Mouse (Mus musculus): ENCODE measurements around the gene Pola2. TPM values are rescaled to one million over a fixed set of nuclear protein-coding genes. Genes with fewer than 3 reads are reported as not detected.

Pola2 gene
- polyA plus RNA-seq, 1 experiment from 2014 or later = 16.6 TPM

DNA sequence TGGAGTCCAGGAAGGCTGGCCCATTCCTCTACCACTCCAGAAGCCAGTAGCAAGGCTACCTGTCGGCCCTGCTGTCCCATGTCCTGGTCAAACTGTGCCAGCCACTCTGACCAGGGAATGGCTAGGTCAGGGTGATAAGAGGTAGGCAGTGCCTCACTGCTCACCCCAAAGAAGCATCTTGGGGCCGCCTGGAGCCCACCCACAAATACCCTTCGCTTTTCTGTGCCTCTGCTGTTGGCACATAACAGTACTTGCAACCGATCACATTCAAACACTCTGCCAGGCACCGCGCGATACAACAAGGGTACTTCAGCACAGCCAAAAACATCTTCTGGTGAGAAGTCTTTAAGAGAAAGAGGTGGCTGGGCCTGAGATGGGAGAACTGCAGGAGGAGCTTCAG lies 71.7 kb downstream of the Pola2 start:
- ATAC-seq (no peak), DNase-seq (ENCODE audit: low spot score) (no peak)
- no peak overlapping the region for H3K9ac ChIP-seq (replicated peaks; ENCODE audit: low read depth)

DNA sequence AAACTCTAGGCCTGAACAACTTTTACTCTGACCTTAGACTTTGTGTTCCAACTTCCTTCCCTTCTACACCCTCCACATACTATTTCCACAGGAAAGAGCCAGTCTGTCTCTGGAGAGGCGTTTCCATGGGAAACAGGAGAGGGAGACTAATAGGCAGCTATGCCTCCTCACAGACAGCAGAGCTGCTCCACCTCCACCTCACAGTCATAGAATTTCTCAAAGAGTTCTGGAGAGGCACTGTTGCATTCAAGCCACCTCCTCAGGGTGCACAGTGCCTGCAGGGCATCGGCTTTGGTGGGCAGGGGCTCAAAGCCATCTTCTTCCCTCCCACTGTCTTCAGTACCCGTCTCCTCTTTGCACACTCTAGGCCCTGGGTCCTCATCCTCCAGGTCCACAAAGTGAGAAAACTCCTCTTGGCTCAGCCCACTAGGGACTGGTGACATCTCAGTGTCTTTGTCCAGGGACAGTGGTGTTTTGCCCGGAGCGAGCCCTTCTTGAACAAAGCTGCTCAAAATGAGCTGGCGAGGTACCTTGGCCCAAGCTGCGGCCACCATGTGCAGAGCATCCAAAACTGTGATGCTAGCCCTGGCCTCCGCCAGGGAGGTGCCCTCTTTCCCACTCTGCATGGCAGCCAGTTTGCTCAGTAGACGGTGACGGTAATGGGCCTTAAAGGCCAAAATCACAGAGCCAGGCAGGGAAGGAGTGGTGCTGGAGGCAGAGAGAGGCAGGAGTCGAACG lies 72.3 kb downstream of the Pola2 start:
- Histone ChIP-seq H3K27ac (ENCODE audit: low read length) (no peak overlapping the region), H3K9me3 (ENCODE audit: low read length) (no peaks in the 10 kb centered on the region), H3K4me3 (ENCODE audit: low read depth, low read length) (no peak overlapping the region), H3K4me1 (ENCODE audit: insufficient read depth, low read depth, low read length) (peaks cover 3% of the 10 kb centered on the region; the same call in 1 of the 2 replicates), H3K36me3 (ENCODE audit: insufficient read depth, low read length) (no peaks in the 10 kb centered on the region), H3K27me3 (replicated peaks; ENCODE audit: insufficient read depth, low read length) (no peaks in the 10 kb centered on the region), H3K4me2 (replicated peaks; ENCODE audit: low read depth, low read length) (no peak overlapping the region), H3K9ac (replicated peaks; ENCODE audit: low read depth) (no peak overlapping the region)
- WGBS = 91% methylated on average over 12 of the region's 12 CpGs
- no peak for DNase-seq (ENCODE audit: low spot score)
- no peak for TF ChIP-seq EP300 (IDR thresholded peaks at IDR 0.05)
- no peak for TF ChIP-seq CTCF (IDR thresholded peaks at IDR 0.05)
- no peak for ATAC-seq

More for the DNA sequence above, 71.7 kb downstream of the Pola2 start:
- no peak overlapping the region for H3K4me2 ChIP-seq (replicated peaks; ENCODE audit: low read depth, low read length)
- no peak for TF ChIP-seq EP300 (IDR thresholded peaks at IDR 0.05)
- TF ChIP-seq CTCF (IDR thresholded peaks at IDR 0.05) = no peak
- H3K4me3 ChIP-seq (ENCODE audit: low read depth, low read length) = no peak overlapping the region
- H3K4me1 ChIP-seq (ENCODE audit: insufficient read depth, low read depth, low read length) = peaks cover 3% of the 10 kb centered on the region; the same call in 1 of the 2 replicates
- H3K36me3 ChIP-seq (ENCODE audit: insufficient read depth, low read length) = no peaks in the 10 kb centered on the region
- H3K9me3 ChIP-seq (ENCODE audit: low read length) = no peaks in the 10 kb centered on the region
- no peak overlapping the region for H3K27ac ChIP-seq (ENCODE audit: low read length)
- WGBS = 91% methylated on average over 7 of the region's 7 CpGs
- H3K27me3 ChIP-seq (replicated peaks; ENCODE audit: insufficient read depth, low read length) = no peaks in the 10 kb centered on the region

Other genes with a start within 250 kb of the Pola2 start
- 19.3 and 21.6 TPM in 2 replicates for gene Ehbp1l1, start 237.9 kb downstream of the Pola2 start, polyA plus RNA-seq (2015; fragmentation: Nextera tagmentation; extraction: Ambion mirVana)
- 120 and 126 TPM in 2 replicates for gene Fam89b, start 234.5 kb downstream of the Pola2 start, polyA plus RNA-seq (2015; fragmentation: Nextera tagmentation; extraction: Ambion mirVana)
- gene Ltbp3, start 223.3 kb downstream of the Pola2 start, polyA plus RNA-seq (2015; fragmentation: Nextera tagmentation; extraction: Ambion mirVana) = 51.9 and 59.6 TPM in 2 replicates
- 64.6 TPM in 2 replicates for gene Scyl1, start 192.8 kb downstream of the Pola2 start, polyA plus RNA-seq (2015; fragmentation: Nextera tagmentation; extraction: Ambion mirVana)
- 33.9 and 35.1 TPM in 2 replicates for gene Frmd8, start 88.9 kb downstream of the Pola2 start, polyA plus RNA-seq (2015; fragmentation: Nextera tagmentation; extraction: Ambion mirVana)
- gene Slc25a45, start 86.4 kb downstream of the Pola2 start, polyA plus RNA-seq (2015; fragmentation: Nextera tagmentation; extraction: Ambion mirVana) = 8.4 and 10.2 TPM in 2 replicates
- 1.3 and 1.5 TPM in 2 replicates for gene Tigd3, start 70.1 kb downstream of the Pola2 start, polyA plus RNA-seq (2015; fragmentation: Nextera tagmentation; extraction: Ambion mirVana)
- gene Dpf2, start 51.2 kb downstream of the Pola2 start, polyA plus RNA-seq (2015; fragmentation: Nextera tagmentation; extraction: Ambion mirVana) = 77.7 and 78.0 TPM in 2 replicates
- gene Cdc42ep2, start 39.4 kb downstream of the Pola2 start, polyA plus RNA-seq (2015; fragmentation: Nextera tagmentation; extraction: Ambion mirVana) = 21.3 and 23.2 TPM in 2 replicates
- not detected in 2 replicates for gene Slc22a20, start 21.9 kb upstream of the Pola2 start, polyA plus RNA-seq (2015; fragmentation: Nextera tagmentation; extraction: Ambion mirVana)
- gene Capn1, start 51.7 kb upstream of the Pola2 start, polyA plus RNA-seq (2015; fragmentation: Nextera tagmentation; extraction: Ambion mirVana) = 11.9 and 14.3 TPM in 2 replicates
- 16.3 and 18.7 TPM in 2 replicates for gene Syvn1, start 82.4 kb upstream of the Pola2 start, polyA plus RNA-seq (2015; fragmentation: Nextera tagmentation; extraction: Ambion mirVana)
- 36.7 and 37.6 TPM in 2 replicates for gene Mrpl49, start 93.6 kb upstream of the Pola2 start, polyA plus RNA-seq (2015; fragmentation: Nextera tagmentation; extraction: Ambion mirVana)
- gene Fau, start 93.6 kb upstream of the Pola2 start, polyA plus RNA-seq (2015; fragmentation: Nextera tagmentation; extraction: Ambion mirVana) = 784 and 827 TPM in 2 replicates
- 31.2 and 33.9 TPM in 2 replicates for gene Znhit2, start 97.0 kb upstream of the Pola2 start, polyA plus RNA-seq (2015; fragmentation: Nextera tagmentation; extraction: Ambion mirVana)
- 8.1 and 9.5 TPM in 2 replicates for gene Tm7sf2, start 104.2 kb upstream of the Pola2 start, polyA plus RNA-seq (2015; fragmentation: Nextera tagmentation; extraction: Ambion mirVana)
- 48.7 and 52.7 TPM in 2 replicates for gene Vps51, start 113.0 kb upstream of the Pola2 start, polyA plus RNA-seq (2015; fragmentation: Nextera tagmentation; extraction: Ambion mirVana)
- not detected in 2 replicates for gene Tmem262, start 115.8 kb upstream of the Pola2 start, polyA plus RNA-seq (2015; fragmentation: Nextera tagmentation; extraction: Ambion mirVana)
- 0.35 and 0.62 TPM in 2 replicates for gene Gm28374, start 118.1 kb upstream of the Pola2 start, polyA plus RNA-seq (2015; fragmentation: Nextera tagmentation; extraction: Ambion mirVana)
- 53.5 and 57.8 TPM in 2 replicates for gene Zfpl1, start 120.8 kb upstream of the Pola2 start, polyA plus RNA-seq (2015; fragmentation: Nextera tagmentation; extraction: Ambion mirVana)
- 2.8 TPM in 2 replicates for gene Cdca5, start 120.8 kb upstream of the Pola2 start, polyA plus RNA-seq (2015; fragmentation: Nextera tagmentation; extraction: Ambion mirVana)
- gene AC131692.1, start 130.2 kb upstream of the Pola2 start, polyA plus RNA-seq (2015; fragmentation: Nextera tagmentation; extraction: Ambion mirVana) = not detected in 2 replicates
- gene Naaladl1, start 141.6 kb upstream of the Pola2 start, polyA plus RNA-seq (2015; fragmentation: Nextera tagmentation; extraction: Ambion mirVana) = 0.14 TPM in 1 of 2 replicates, not detected in the other
- gene Sac3d1, start 154.4 kb upstream of the Pola2 start, polyA plus RNA-seq (2015; fragmentation: Nextera tagmentation; extraction: Ambion mirVana) = 22.3 and 24.5 TPM in 2 replicates
- 29.7 and 30.8 TPM in 2 replicates for gene Snx15, start 164.1 kb upstream of the Pola2 start, polyA plus RNA-seq (2015; fragmentation: Nextera tagmentation; extraction: Ambion mirVana)
- gene Batf2, start 176.8 kb upstream of the Pola2 start, polyA plus RNA-seq (2015; fragmentation: Nextera tagmentation; extraction: Ambion mirVana) = 0.93 and 1.0 TPM in 2 replicates
- 64.5 and 64.6 TPM in 2 replicates for gene Arl2, start 177.3 kb upstream of the Pola2 start, polyA plus RNA-seq (2015; fragmentation: Nextera tagmentation; extraction: Ambion mirVana)
- gene Majin, start 220.2 kb upstream of the Pola2 start, polyA plus RNA-seq (2015; fragmentation: Nextera tagmentation; extraction: Ambion mirVana) = 0.10 TPM in 1 of 2 replicates, not detected in the other

All from lung, postnatal 0 days (tissue).